ENCODE assay signal across 20 mouse cellular contexts in genomic region chr9:102639510-102639909, GRCm38 (mm10). TPM values are rescaled to one million over a fixed set of nuclear protein-coding genes. Genes with fewer than 3 reads are reported as not detected.
DNase-seq lines count a peak whose midpoint lies in the region; ATAC-seq and TF ChIP-seq lines count a peak whose summit lies in the region.
"Had no signal": no experiment of that assay in that cellular context is flagged by ENCODE, and none has a peak within 500 bp of the region (broad histone marks: within the 10 kb centered on the region; RNA-seq: fewer than 3 reads in every experiment).

No protein-coding gene starts in this region.

- H3K4me1 ChIP-seq in heart, embryonic 14.5 days (ENCODE audit: control insufficient read depth in 2 of 2, insufficient read depth in 2 of 2, low read length in 2 of 2), result peaks cover 22 to 42% of the 10 kb centered on the region in 2 experiments
- peaks cover 51% of the 10 kb centered on the region for H3K4me1 ChIP-seq in heart, embryonic 10.5 days
- H3K4me1 ChIP-seq in kidney, embryonic 16.5 days (ENCODE audit: insufficient read depth, low read length), result peaks cover 41% of the 10 kb centered on the region
- peaks cover 58% of the 10 kb centered on the region for H3K4me1 ChIP-seq in embryonic facial prominence, embryonic 10.5 days
- peaks cover 38% of the 10 kb centered on the region for H3K4me1 ChIP-seq in embryonic fibroblast, embryonic 13.5 days (ENCODE audit: control insufficient read depth, insufficient read depth, low read length)
- H3K4me1 ChIP-seq in midbrain, embryonic 13.5 days (replicated peaks), result peaks cover 26% of the 10 kb centered on the region

- DNase-seq in heart, embryonic 10.5 days (ENCODE audit: low spot score), result no peak
- no peak for DNase-seq in kidney, adult 18-20 months
- DNase-seq in embryonic facial prominence, embryonic 10.5 days (ENCODE audit: low spot score), result no peak
- DNase-seq in adrenal gland, adult (ENCODE audit: inconsistent age in 2 of 2, low spot score in 1 of 2), result no peak
- DNase-seq: B cell, adult 2 months; cerebellum, adult 8-10 months; forebrain, postnatal 0 days; heart, postnatal 4 days; kidney, adult 8-10 months; retina, postnatal 1 day; right cerebral cortex, postnatal 4 days; thymus, postnatal 14 days had no signal

- peak overlapping the region; percentile 6 to 33; a peak in 2 of 4 replicates for H3K27ac ChIP-seq in heart, embryonic 14.5 days (replicated peaks in 1 of 2; ENCODE audit: control insufficient read depth in 1 of 2, insufficient read depth in 1 of 2, low read depth in 2 of 2, low read length in 2 of 2)
- no peak overlapping the region for H3K27ac ChIP-seq in heart, embryonic 10.5 days
- peak overlapping the region; percentile 54; the same call in 1 of the 2 replicates for H3K27ac ChIP-seq in kidney, embryonic 16.5 days (ENCODE audit: low read length)
- peak overlapping the region; percentile 69 for H3K27ac ChIP-seq in embryonic facial prominence, embryonic 10.5 days (replicated peaks)
- peak overlapping the region; percentile 70 for H3K27ac ChIP-seq in embryonic fibroblast, embryonic 13.5 days (ENCODE audit: insufficient read depth, low read length)
- H3K27ac ChIP-seq in midbrain, embryonic 13.5 days, result no peak overlapping the region
- H3K27ac ChIP-seq: hindbrain, embryonic 15.5 days; limb, embryonic 12.5 days; macrophage; midbrain, embryonic 10.5 days had no signal

- H3K36me3 ChIP-seq in heart, embryonic 14.5 days (ENCODE audit: control insufficient read depth, insufficient read depth, low read length), result no peaks in the 10 kb centered on the region
- H3K36me3 ChIP-seq in heart, embryonic 10.5 days, result no peaks in the 10 kb centered on the region
- H3K36me3 ChIP-seq in kidney, embryonic 16.5 days (ENCODE audit: insufficient read depth, low read length), result 0 out of 2 replicates have a peak, but pooled peaks cover under 1% of the 10 kb centered on the region
- H3K36me3 ChIP-seq in embryonic facial prominence, embryonic 10.5 days (replicated peaks), result 0 out of 2 replicates have a peak, but pooled peaks cover 2% of the 10 kb centered on the region
- H3K36me3 ChIP-seq in midbrain, embryonic 13.5 days, result 0 out of 2 replicates have a peak, but pooled peaks cover 4% of the 10 kb centered on the region
- H3K36me3 ChIP-seq: hindbrain, embryonic 15.5 days had no signal

- no peaks in the 10 kb centered on the region for H3K27me3 ChIP-seq in heart, embryonic 14.5 days (ENCODE audit: control insufficient read depth, insufficient read depth, low read length)
- no peaks in the 10 kb centered on the region for H3K27me3 ChIP-seq in heart, embryonic 10.5 days (ENCODE audit: insufficient read depth, poor library complexity, severe bottlenecking)
- no peaks in the 10 kb centered on the region for H3K27me3 ChIP-seq in kidney, embryonic 16.5 days (ENCODE audit: insufficient read depth, low read length)
- H3K27me3 ChIP-seq in embryonic facial prominence, embryonic 10.5 days (replicated peaks; ENCODE audit: low read depth, poor library complexity, severe bottlenecking), result no peaks in the 10 kb centered on the region
- no peaks in the 10 kb centered on the region for H3K27me3 ChIP-seq in midbrain, embryonic 13.5 days
- H3K27me3 ChIP-seq: hindbrain, embryonic 15.5 days; limb, embryonic 12.5 days had no signal

- WGBS in heart, embryonic 14.5 days, result 51% methylated on average over 8 of the region's 8 CpGs
- 66% methylated on average over 8 of the region's 8 CpGs for WGBS in heart, embryonic 10.5 days
- 73% methylated on average over 8 of the region's 8 CpGs for whole genome bisulfite sequencing in kidney, embryonic 16.5 days
- whole genome bisulfite sequencing in embryonic facial prominence, embryonic 10.5 days, result 86% methylated on average over 8 of the region's 8 CpGs
- WGBS in midbrain, embryonic 13.5 days, result 88% methylated on average over 8 of the region's 8 CpGs

- no peaks in the 10 kb centered on the region for H3K9me3 ChIP-seq in heart, embryonic 14.5 days (ENCODE audit: control insufficient read depth, low read length)
- H3K9me3 ChIP-seq in heart, embryonic 10.5 days, result no peaks in the 10 kb centered on the region
- no peaks in the 10 kb centered on the region for H3K9me3 ChIP-seq in kidney, embryonic 16.5 days (ENCODE audit: low read length)
- H3K9me3 ChIP-seq in embryonic facial prominence, embryonic 10.5 days, result no peaks in the 10 kb centered on the region
- H3K9me3 ChIP-seq in midbrain, embryonic 13.5 days, result no peaks in the 10 kb centered on the region
- H3K9me3 ChIP-seq: hindbrain, embryonic 15.5 days; limb, embryonic 12.5 days; midbrain, embryonic 10.5 days had no signal

- TF ChIP-seq CTCF in embryonic fibroblast, embryonic 13.5 days (IDR thresholded peaks at IDR 0.05; ENCODE audit: borderline replicate concordance, insufficient read depth, low read length), result no peak

- no peak for ATAC-seq in heart, embryonic 14.5 days (ENCODE audit: insufficient number of reproducible peaks, insufficient read depth, low FRiP score, low read depth)
- no peak for ATAC-seq in kidney, embryonic 16.5 days (ENCODE audit: low FRiP score, low TSS enrichment)
- ATAC-seq in midbrain, embryonic 13.5 days, result no peak
- ATAC-seq: forebrain, postnatal 0 days had no signal

- TF ChIP-seq POLR2A in embryonic fibroblast, embryonic 13.5 days (IDR thresholded peaks at IDR 0.05; ENCODE audit: low read depth, low read length), result no peak

- H3K4me2 ChIP-seq in heart, embryonic 14.5 days (ENCODE audit: low read length), result no peak overlapping the region
- H3K4me2 ChIP-seq in kidney, embryonic 16.5 days (replicated peaks; ENCODE audit: low read depth, low read length), result no peak overlapping the region
- no peak overlapping the region for H3K4me2 ChIP-seq in midbrain, embryonic 13.5 days (replicated peaks)
- H3K4me2 ChIP-seq: hindbrain, embryonic 15.5 days; limb, embryonic 12.5 days had no signal

- H3K9ac ChIP-seq in heart, embryonic 14.5 days (ENCODE audit: low read length), result no peak overlapping the region; the same call in 1 of the 2 replicates
- H3K9ac ChIP-seq in kidney, embryonic 16.5 days (replicated peaks; ENCODE audit: low read length), result no peak overlapping the region
- H3K9ac ChIP-seq in midbrain, embryonic 13.5 days (replicated peaks), result no peak overlapping the region
- H3K9ac ChIP-seq: forebrain, postnatal 0 days; hindbrain, embryonic 15.5 days; limb, embryonic 12.5 days had no signal

- no peak overlapping the region for H3K4me3 ChIP-seq in heart, embryonic 14.5 days (ENCODE audit: control insufficient read depth in 1 of 2, insufficient read depth in 1 of 2, low read depth in 1 of 2, low read length in 2 of 2)
- H3K4me3 ChIP-seq in heart, embryonic 10.5 days, result no peak overlapping the region
- no peak overlapping the region for H3K4me3 ChIP-seq in kidney, embryonic 16.5 days (ENCODE audit: low read length)
- no peak overlapping the region for H3K4me3 ChIP-seq in embryonic facial prominence, embryonic 10.5 days
- no peak overlapping the region for H3K4me3 ChIP-seq in embryonic fibroblast, embryonic 13.5 days (ENCODE audit: insufficient read depth, low read length)
- H3K4me3 ChIP-seq in midbrain, embryonic 13.5 days (replicated peaks), result no peak overlapping the region
- H3K4me3 ChIP-seq: hindbrain, embryonic 15.5 days; limb, embryonic 12.5 days; midbrain, embryonic 10.5 days had no signal

RNA-seq across cellular contexts. Expression of gene Cep63, which starts 13.2 kb away (rescaled TPM):
- polyA plus RNA-seq in heart, embryonic 14.5 days (2014; fragmentation: Nextera tagmentation; extraction: Ambion mirVana), result 42.9 and 43.1 TPM in 2 replicates
- 51.9 and 53.4 TPM in 2 replicates for polyA plus RNA-seq in heart, embryonic 10.5 days (2016; fragmentation: Nextera tagmentation; extraction: Ambion mirVana)
- 56.5 and 60.6 TPM in 2 replicates for polyA plus RNA-seq in kidney, embryonic 16.5 days (2015; fragmentation: Nextera tagmentation; extraction: Ambion mirVana)
- polyA plus RNA-seq in embryonic facial prominence, embryonic 10.5 days (2016; fragmentation: Nextera tagmentation; extraction: Ambion mirVana), result 53.4 and 56.2 TPM in 2 replicates
- polyA plus RNA-seq in embryonic fibroblast, embryonic 13.5 days (2011; ENCODE audit: insufficient read length, low read depth, missing spikeins), result 22.8 and 27.0 TPM in 2 replicates
- 48.3 and 51.6 TPM in 2 replicates for polyA plus RNA-seq in midbrain, embryonic 13.5 days (2015; fragmentation: Nextera tagmentation; extraction: Ambion mirVana)

RNA-seq across cellular contexts. Expression of gene Anapc13, which starts 13.4 kb away (rescaled TPM):
- 294 and 328 TPM in 2 replicates for polyA plus RNA-seq in heart, embryonic 14.5 days (2014; fragmentation: Nextera tagmentation; extraction: Ambion mirVana)
- polyA plus RNA-seq in heart, embryonic 10.5 days (2016; fragmentation: Nextera tagmentation; extraction: Ambion mirVana), result 183 and 186 TPM in 2 replicates
- 171 and 179 TPM in 2 replicates for polyA plus RNA-seq in kidney, embryonic 16.5 days (2015; fragmentation: Nextera tagmentation; extraction: Ambion mirVana)
- 146 and 164 TPM in 2 replicates for polyA plus RNA-seq in embryonic facial prominence, embryonic 10.5 days (2016; fragmentation: Nextera tagmentation; extraction: Ambion mirVana)
- 44.9 and 51.4 TPM in 2 replicates for polyA plus RNA-seq in embryonic fibroblast, embryonic 13.5 days (2011; ENCODE audit: insufficient read length, low read depth, missing spikeins)
- polyA plus RNA-seq in midbrain, embryonic 13.5 days (2015; fragmentation: Nextera tagmentation; extraction: Ambion mirVana), result 179 and 203 TPM in 2 replicates

Comparison
In these comparisons a context has a peak if more than half of its experiments do, and no peak if none do; other contexts are left out.
1. H3K27ac ChIP-seq: peak in heart, embryonic 14.5 days (2 of 2), kidney, embryonic 16.5 days (single experiment), embryonic facial prominence, embryonic 10.5 days (single experiment) and embryonic fibroblast, embryonic 13.5 days (single experiment); none in heart, embryonic 10.5 days (single experiment) and midbrain, embryonic 13.5 days (single experiment).